Mouse (Mus musculus) liver, adult 2 months (tissue): ENCODE results near the gene Ccdc60.

Experiments used
- CTCF ChIP-seq: fragments of 200-500 bp; IDR thresholded peaks from 2 replicates; pipeline ENCODE4 v1.5.1; 2011; ENCODE audit warnings: low read depth, low read length, control low read depth
- POLR2A ChIP-seq: fragments of 200-500 bp; IDR thresholded peaks from 2 replicates; pipeline ENCODE4 v1.6.1; 2011; ENCODE audit warnings: low read length, control low read depth; ENCODE audit not compliant: insufficient read depth; ENCODE audit errors: extremely low read depth

DNA sequence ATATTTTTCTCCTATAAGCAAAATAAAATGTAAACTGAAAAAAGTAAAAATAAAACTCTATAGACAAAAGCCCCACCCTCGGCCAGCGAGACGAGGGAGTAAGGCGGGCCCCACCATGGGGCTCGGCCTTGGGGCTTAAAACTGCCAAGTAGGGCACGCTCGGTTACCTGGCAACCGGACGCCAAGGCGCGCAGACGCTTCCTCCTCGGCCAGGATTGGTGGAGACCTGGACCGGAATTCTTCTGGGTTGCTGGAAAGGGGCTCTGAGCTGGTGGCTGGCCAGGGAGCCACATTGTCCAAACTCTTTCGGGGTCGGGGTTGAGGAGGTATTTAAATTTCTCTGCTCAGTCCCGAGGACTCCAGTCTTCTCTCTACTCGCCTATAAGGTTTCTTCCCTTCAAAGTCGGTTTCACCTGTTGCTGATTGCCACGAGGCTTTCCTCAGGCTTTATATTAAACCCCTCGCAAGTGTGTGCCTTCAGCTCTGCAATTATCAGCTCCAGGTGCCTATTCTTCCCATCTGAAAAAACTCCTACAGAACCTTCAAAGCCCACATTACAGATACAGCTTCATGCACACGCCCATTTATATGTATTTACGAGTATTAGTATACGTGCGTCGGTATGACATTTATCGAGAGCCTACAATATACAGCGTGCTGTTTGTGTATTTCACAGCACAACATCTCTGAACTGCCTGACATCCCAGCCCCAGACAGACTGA, at the start of gene Ccdc60:
- no peak for TF ChIP-seq POLR2A
- no peak for TF ChIP-seq CTCF
